In genomic region chr2:20284425-20284824, GRCm38 (mm10) we compare ENCODE assay signal across 22 mouse cellular contexts.
A peak's percentile ranks its signal among the peaks of the same experiment; 100 is the strongest.
DNase-seq lines count a peak whose midpoint lies in the region; ATAC-seq and TF ChIP-seq lines count a peak whose summit lies in the region.
"Had no signal": no experiment of that assay in that cellular context is flagged by ENCODE, and none has a peak within 500 bp of the region (broad histone marks: within the 10 kb centered on the region; RNA-seq: fewer than 3 reads in every experiment).

No protein-coding gene starts in this region.

- WGBS in stomach, embryonic 14.5 days, result 45% methylated on average over 2 of the region's 2 CpGs
- 50% methylated on average over 2 of the region's 2 CpGs for WGBS in stomach, postnatal 0 days
- 52% methylated on average over 2 of the region's 2 CpGs for WGBS in lung, postnatal 0 days

- DNase-seq in frontal cortex, postnatal 14 days (ENCODE audit: low spot score in 2 of 2), result no peak
- no peak for DNase-seq in stomach, postnatal 0 days (ENCODE audit: low spot score)
- DNase-seq in brain, adult 2 months (ENCODE audit: low read depth, low spot score), result peak; percentile 65
- DNase-seq in lung, postnatal 0 days (ENCODE audit: low spot score), result no peak
- no peak for DNase-seq in thymus, adult 18-20 months
- DNase-seq: adrenal gland, postnatal 14 days; cerebellum, adult 18-20 months; cerebellum, adult 9-11 months; gastrocnemius, postnatal 10 days; heart, adult 18-20 months; heart, postnatal 10 days; heart, postnatal 4 days; kidney, adult 8-10 months had no signal

- H3K27me3 ChIP-seq in stomach, embryonic 14.5 days (ENCODE audit: control insufficient read depth, insufficient read depth, low read length), result no peaks in the 10 kb centered on the region
- H3K27me3 ChIP-seq in stomach, postnatal 0 days (ENCODE audit: control insufficient read depth, insufficient read depth, low read length), result no peaks in the 10 kb centered on the region
- no peaks in the 10 kb centered on the region for H3K27me3 ChIP-seq in lung, postnatal 0 days (replicated peaks; ENCODE audit: insufficient read depth, low read length)
- H3K27me3 ChIP-seq: embryonic facial prominence, embryonic 15.5 days; forebrain, embryonic 13.5 days; hindbrain, embryonic 12.5 days had no signal

- H3K4me3 ChIP-seq in stomach, embryonic 14.5 days (ENCODE audit: low read depth, low read length), result no peak overlapping the region
- no peak overlapping the region for H3K4me3 ChIP-seq in stomach, postnatal 0 days (ENCODE audit: low read depth, low read length)
- no peak overlapping the region for H3K4me3 ChIP-seq in lung, postnatal 0 days (ENCODE audit: low read depth, low read length)
- H3K4me3 ChIP-seq: embryonic facial prominence, embryonic 15.5 days; forebrain, embryonic 13.5 days; heart, embryonic 10.5 days; hindbrain, embryonic 12.5 days had no signal

- H3K36me3 ChIP-seq in stomach, embryonic 14.5 days (ENCODE audit: control insufficient read depth, insufficient read depth, low read length), result no peaks in the 10 kb centered on the region
- no peaks in the 10 kb centered on the region for H3K36me3 ChIP-seq in stomach, postnatal 0 days (ENCODE audit: control insufficient read depth, insufficient read depth, low read length)
- H3K36me3 ChIP-seq in lung, postnatal 0 days (ENCODE audit: insufficient read depth, low read length), result no peaks in the 10 kb centered on the region
- H3K36me3 ChIP-seq: embryonic facial prominence, embryonic 15.5 days; heart, embryonic 10.5 days; hindbrain, embryonic 12.5 days had no signal

- no peaks in the 10 kb centered on the region for H3K9me3 ChIP-seq in stomach, embryonic 14.5 days (ENCODE audit: control insufficient read depth, low read depth, low read length)
- H3K9me3 ChIP-seq in stomach, postnatal 0 days (ENCODE audit: control insufficient read depth, low read length), result no peaks in the 10 kb centered on the region
- H3K9me3 ChIP-seq in lung, postnatal 0 days (ENCODE audit: low read length), result no peaks in the 10 kb centered on the region
- H3K9me3 ChIP-seq: embryonic facial prominence, embryonic 15.5 days; forebrain, embryonic 13.5 days; heart, embryonic 10.5 days; hindbrain, embryonic 12.5 days had no signal

- no peak overlapping the region for H3K27ac ChIP-seq in stomach, embryonic 14.5 days (ENCODE audit: low read length)
- H3K27ac ChIP-seq in stomach, postnatal 0 days (replicated peaks), result no peak overlapping the region
- no peak overlapping the region for H3K27ac ChIP-seq in lung, postnatal 0 days (ENCODE audit: low read length)
- H3K27ac ChIP-seq: embryonic facial prominence, embryonic 15.5 days; forebrain, embryonic 13.5 days; heart, embryonic 10.5 days; hindbrain, embryonic 12.5 days had no signal

- TF ChIP-seq EP300 in stomach, postnatal 0 days (optimal IDR thresholded peaks at IDR 0.05), result no peak
- no peak for TF ChIP-seq EP300 in lung, postnatal 0 days (IDR thresholded peaks at IDR 0.05)

- no peaks in the 10 kb centered on the region for H3K4me1 ChIP-seq in stomach, embryonic 14.5 days (ENCODE audit: control insufficient read depth, insufficient read depth, low read length)
- H3K4me1 ChIP-seq in stomach, postnatal 0 days (replicated peaks; ENCODE audit: control insufficient read depth, insufficient read depth), result no peaks in the 10 kb centered on the region
- H3K4me1 ChIP-seq in lung, postnatal 0 days (ENCODE audit: insufficient read depth, low read depth, low read length), result no peaks in the 10 kb centered on the region
- H3K4me1 ChIP-seq: embryonic facial prominence, embryonic 15.5 days; forebrain, embryonic 13.5 days; heart, embryonic 10.5 days; hindbrain, embryonic 12.5 days had no signal

- ATAC-seq in frontal cortex, adult (ENCODE audit: low TSS enrichment), result peak; percentile 51; the same call in 1 of the 2 replicates
- peak; percentile 53; the same call in 1 of the 2 replicates for ATAC-seq in stomach, embryonic 14.5 days (ENCODE audit: insufficient number of reproducible peaks, insufficient read depth, low FRiP score, low read depth)
- ATAC-seq in stomach, postnatal 0 days (ENCODE audit: low FRiP score, low TSS enrichment), result no peak
- ATAC-seq in lung, postnatal 0 days, result no peak
- ATAC-seq: activated CD4-positive, CD25-positive, alpha-beta regulatory T cell, adult 4 months; forebrain, embryonic 13.5 days; hindbrain, embryonic 16.5 days; inflammation-experienced regulatory T-cells, adult 6 months had no signal

- TF ChIP-seq CTCF in stomach, postnatal 0 days (IDR thresholded peaks at IDR 0.05; ENCODE audit: low read depth), result no peak
- no peak for TF ChIP-seq CTCF in lung, postnatal 0 days (IDR thresholded peaks at IDR 0.05)

- no peak overlapping the region for H3K9ac ChIP-seq in stomach, embryonic 14.5 days (replicated peaks; ENCODE audit: low read depth, low read length)
- no peak overlapping the region for H3K9ac ChIP-seq in stomach, postnatal 0 days (ENCODE audit: low read length)
- no peak overlapping the region for H3K9ac ChIP-seq in lung, postnatal 0 days (replicated peaks; ENCODE audit: low read depth)
- H3K9ac ChIP-seq: embryonic facial prominence, embryonic 15.5 days; forebrain, embryonic 13.5 days; hindbrain, embryonic 12.5 days had no signal

- no peak overlapping the region for H3K4me2 ChIP-seq in stomach, embryonic 14.5 days (replicated peaks; ENCODE audit: low read depth, low read length)
- no peak overlapping the region for H3K4me2 ChIP-seq in stomach, postnatal 0 days (replicated peaks; ENCODE audit: low read depth)
- H3K4me2 ChIP-seq in lung, postnatal 0 days (replicated peaks; ENCODE audit: low read depth, low read length), result no peak overlapping the region
- H3K4me2 ChIP-seq: embryonic facial prominence, embryonic 15.5 days; forebrain, embryonic 13.5 days; hindbrain, embryonic 12.5 days had no signal

Comparison
In these comparisons a context has a peak if more than half of its experiments do, and no peak if none do; other contexts are left out.
1. ATAC-seq: peak in frontal cortex, adult (single experiment) and stomach, embryonic 14.5 days (single experiment); none in stomach, postnatal 0 days (single experiment) and lung, postnatal 0 days (single experiment).